ENCODE assay signal across 9 mouse cellular contexts in genomic region chr13:68607652-68608405, GRCm38 (mm10). TPM values are rescaled to one million over a fixed set of nuclear protein-coding genes. Genes with fewer than 3 reads are reported as not detected.
DNase-seq lines count a peak whose midpoint lies in the region; ATAC-seq and TF ChIP-seq lines count a peak whose summit lies in the region.
"Had no signal": no experiment of that assay in that cellular context is flagged by ENCODE, and none has a peak within 500 bp of the region (broad histone marks: within the 10 kb centered on the region; RNA-seq: fewer than 3 reads in every experiment).

No protein-coding gene starts in this region.

- peak overlapping the region; percentile 6; the same call in 1 of the 2 replicates for H3K27ac ChIP-seq in hindbrain, postnatal 0 days
- H3K27ac ChIP-seq in midbrain, postnatal 0 days (ENCODE audit: low read depth, low read length), result peak overlapping the region; percentile 38; the same call in 1 of the 2 replicates
- no peak overlapping the region for H3K27ac ChIP-seq in cerebellum, adult 2 months (ENCODE audit: insufficient read depth, low read length)

- H3K36me3 ChIP-seq in hindbrain, postnatal 0 days (ENCODE audit: insufficient read depth, low read length), result no peaks in the 10 kb centered on the region
- no peaks in the 10 kb centered on the region for H3K36me3 ChIP-seq in midbrain, postnatal 0 days (ENCODE audit: insufficient read depth, low read length)

- 48% methylated on average over 21 of the region's 21 CpGs for WGBS in hindbrain, postnatal 0 days
- 56% methylated on average over 21 of the region's 21 CpGs for WGBS in midbrain, postnatal 0 days
- 57% methylated on average over 21 of the region's 21 CpGs for WGBS in cerebellum, adult 2 months

- peak overlapping the region; percentile 31 for H3K4me2 ChIP-seq in hindbrain, postnatal 0 days (ENCODE audit: low read depth, low read length)
- H3K4me2 ChIP-seq in midbrain, postnatal 0 days (ENCODE audit: low read depth, low read length, poor library complexity, severe bottlenecking), result peak overlapping the region; percentile 30

- no peak overlapping the region for H3K4me3 ChIP-seq in hindbrain, postnatal 0 days (ENCODE audit: low read length)
- H3K4me3 ChIP-seq in midbrain, postnatal 0 days (ENCODE audit: low read depth, low read length), result no peak overlapping the region
- H3K4me3 ChIP-seq in cerebellum, adult 2 months (replicated peaks; ENCODE audit: insufficient read depth, low read depth, low read length), result no peak overlapping the region

- 0 out of 2 replicates have a peak overlapping the region, but pooled peaks have one; percentile 2 for H3K9ac ChIP-seq in hindbrain, postnatal 0 days (replicated peaks; ENCODE audit: low read length)
- no peak overlapping the region for H3K9ac ChIP-seq in midbrain, postnatal 0 days (replicated peaks; ENCODE audit: low read length, poor library complexity, severe bottlenecking)

- TF ChIP-seq POLR2A in cerebellum, adult 2 months (IDR thresholded peaks at IDR 0.05; ENCODE audit: borderline replicate concordance, insufficient read depth, low read length), result no peak

- H3K9me3 ChIP-seq in hindbrain, postnatal 0 days (ENCODE audit: low read length), result no peaks in the 10 kb centered on the region
- no peaks in the 10 kb centered on the region for H3K9me3 ChIP-seq in midbrain, postnatal 0 days (ENCODE audit: low read length)

- 0 out of 2 replicates have a peak, but pooled peaks have one; percentile 32 for ATAC-seq in common myeloid progenitor, adult 5-6 weeks (replicated peaks; ENCODE audit: low read depth, poor library complexity, severe bottlenecking)
- ATAC-seq in hindbrain, postnatal 0 days, result peak; percentile 66
- peak; percentile 61 for ATAC-seq in midbrain, postnatal 0 days (ENCODE audit: low FRiP score)

- no peak for TF ChIP-seq CTCF in hindbrain, postnatal 0 days (IDR thresholded peaks at IDR 0.05; ENCODE audit: low read depth)
- no peak for TF ChIP-seq CTCF in midbrain, postnatal 0 days (IDR thresholded peaks at IDR 0.05)
- no peak for TF ChIP-seq CTCF in cerebellum, adult 2 months (IDR thresholded peaks at IDR 0.05; ENCODE audit: borderline replicate concordance, insufficient read depth, low read depth, low read length)

- intact Hi-C loops in left cerebral cortex, postnatal 10 days (cut with DNase I), result loop anchor here (10.0 kb wide), 1 partner anchor 477 kb away; no protein-coding TSS in a partner anchor

- peak; percentile 37 for DNase-seq in kidney, postnatal 10 days
- DNase-seq in kidney, adult 18-20 months, result no peak
- DNase-seq in hindbrain, postnatal 0 days (ENCODE audit: low spot score), result peak; percentile 31
- DNase-seq in midbrain, postnatal 0 days (ENCODE audit: low spot score), result peak; percentile 28
- DNase-seq in cerebellum, adult 2 months, result no peak
- DNase-seq in left cerebral cortex, postnatal 10 days (ENCODE audit: extremely low spot score in 1 of 2, low spot score in 2 of 2), result no peak
- DNase-seq in ovary, postnatal 36 days (ENCODE audit: low spot score), result no peak

- H3K27me3 ChIP-seq in hindbrain, postnatal 0 days (ENCODE audit: insufficient read depth, low read length), result no peaks in the 10 kb centered on the region
- no peaks in the 10 kb centered on the region for H3K27me3 ChIP-seq in midbrain, postnatal 0 days (ENCODE audit: insufficient read depth, low read length)
- no peaks in the 10 kb centered on the region for H3K27me3 ChIP-seq in cerebellum, adult 2 months (ENCODE audit: control insufficient read depth, insufficient read depth, low read length)

- no peaks in the 10 kb centered on the region; the same call in 1 of the 2 replicates for H3K4me1 ChIP-seq in hindbrain, postnatal 0 days (ENCODE audit: insufficient read depth, low read length)
- H3K4me1 ChIP-seq in midbrain, postnatal 0 days (ENCODE audit: insufficient read depth, low read length), result 0 out of 2 replicates have a peak, but pooled peaks cover 5% of the 10 kb centered on the region
- H3K4me1 ChIP-seq in cerebellum, adult 2 months (ENCODE audit: control insufficient read depth, insufficient read depth, low read length), result no peaks in the 10 kb centered on the region; the same call in 1 of the 2 replicates

RNA-seq across cellular contexts. Expression of gene 1700001L19Rik, which starts 10.6 kb away (rescaled TPM):
- not detected in 2 replicates for total RNA-seq in common myeloid progenitor, adult 5-6 weeks (2017)
- total RNA-seq in hindbrain, postnatal 0 days (2014; rRNA removed), result 3.3 and 8.3 TPM in 2 replicates
- 13.5 and 14.0 TPM in 2 replicates for polyA plus RNA-seq in hindbrain, postnatal 0 days (2015; fragmentation: Nextera tagmentation; extraction: Ambion mirVana)
- total RNA-seq in midbrain, postnatal 0 days (2014; rRNA removed), result 10.5 and 16.9 TPM in 2 replicates
- polyA plus RNA-seq in midbrain, postnatal 0 days (2015; fragmentation: Nextera tagmentation; extraction: Ambion mirVana), result 27.6 and 29.6 TPM in 2 replicates
- polyA plus RNA-seq in cerebellum, adult 2 months (2012; rRNA removed), result 2.8 and 3.3 TPM in 2 replicates
- total RNA-seq in left cerebral cortex, postnatal 10 days (2021), result 10 to 100 TPM; 31.1 to 34.4 TPM
- total RNA-seq: hematopoietic stem cell, adult 5-6 weeks had no signal

RNA-seq across cellular contexts. Expression of gene Fastkd3, which starts 25.8 kb away (rescaled TPM):
- total RNA-seq in common myeloid progenitor, adult 5-6 weeks (2017), result 9.8 and 12.5 TPM in 2 replicates
- total RNA-seq in hindbrain, postnatal 0 days (2014; rRNA removed), result 11.3 and 13.9 TPM in 2 replicates
- 19.2 and 20.7 TPM in 2 replicates for polyA plus RNA-seq in hindbrain, postnatal 0 days (2015; fragmentation: Nextera tagmentation; extraction: Ambion mirVana)
- 10.7 and 17.4 TPM in 2 replicates for total RNA-seq in midbrain, postnatal 0 days (2014; rRNA removed)
- polyA plus RNA-seq in midbrain, postnatal 0 days (2015; fragmentation: Nextera tagmentation; extraction: Ambion mirVana), result 18.5 and 20.1 TPM in 2 replicates
- 19.5 and 19.6 TPM in 2 replicates for polyA plus RNA-seq in cerebellum, adult 2 months (2012; rRNA removed)
- total RNA-seq in left cerebral cortex, postnatal 10 days (2021), result 10 to 100 TPM; 12.4 to 13.2 TPM

RNA-seq across cellular contexts. Expression of gene Mtrr, which starts 25.9 kb away (rescaled TPM):
- 17.2 and 33.0 TPM in 2 replicates for total RNA-seq in common myeloid progenitor, adult 5-6 weeks (2017)
- 10.1 and 18.0 TPM in 2 replicates for total RNA-seq in hindbrain, postnatal 0 days (2014; rRNA removed)
- 8.2 and 10.3 TPM in 2 replicates for polyA plus RNA-seq in hindbrain, postnatal 0 days (2015; fragmentation: Nextera tagmentation; extraction: Ambion mirVana)
- 10.6 and 12.5 TPM in 2 replicates for total RNA-seq in midbrain, postnatal 0 days (2014; rRNA removed)
- polyA plus RNA-seq in midbrain, postnatal 0 days (2015; fragmentation: Nextera tagmentation; extraction: Ambion mirVana), result 6.8 and 8.2 TPM in 2 replicates
- polyA plus RNA-seq in cerebellum, adult 2 months (2012; rRNA removed), result 12.5 and 13.6 TPM in 2 replicates
- total RNA-seq in left cerebral cortex, postnatal 10 days (2021), result 10 to 100 TPM in 1 of 2 experiments, 1 to 10 TPM in 1; 9.3 to 11.9 TPM

Comparison
In these comparisons a context has a peak if more than half of its experiments do, and no peak if none do; other contexts are left out.
1. DNase-seq: peak in kidney, postnatal 10 days (single experiment), hindbrain, postnatal 0 days (single experiment) and midbrain, postnatal 0 days (single experiment); none in kidney, adult 18-20 months (single experiment), cerebellum, adult 2 months (0 of 2), left cerebral cortex, postnatal 10 days (0 of 2) and ovary, postnatal 36 days (single experiment).
2. Peak in every context shown above with its lines, with median percentiles within 50 percentile points of each other: ATAC-seq.